Mouse (Mus musculus) right cerebral cortex, adult 2 months (tissue): Measurements from ENCODE around the gene B4galnt3.

Experiments used
- DNase-seq, 2 experiments: peaks; one replicate each; pipeline ENCODE4 v3.0.0; 2021 to 2022; ENCODE audit warnings: low spot score in 2 of 2

B4galnt3 gene

DNA sequence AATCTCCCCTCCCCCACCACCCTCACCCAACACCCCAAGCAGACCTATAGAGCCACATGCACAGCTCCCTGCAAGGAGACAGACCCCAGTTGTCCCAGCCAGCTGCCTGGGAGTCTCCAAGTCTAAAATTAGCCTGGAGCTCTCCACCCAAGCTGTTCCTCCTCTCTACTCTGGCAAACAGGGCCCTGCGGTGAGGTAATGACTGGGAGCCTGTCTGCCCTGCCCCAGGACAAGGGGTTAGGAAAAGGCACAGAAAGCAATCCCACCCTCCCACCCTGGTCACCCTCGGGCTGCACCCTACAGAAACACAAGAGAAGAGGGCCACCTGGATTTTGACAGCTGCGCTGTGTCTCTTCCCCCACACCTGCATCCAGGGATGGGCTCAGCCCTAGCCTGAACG is 19.5 kb downstream of the B4galnt3 start:
- peak in 1 of 2 experiments; percentile 11 for DNase-seq

DNA sequence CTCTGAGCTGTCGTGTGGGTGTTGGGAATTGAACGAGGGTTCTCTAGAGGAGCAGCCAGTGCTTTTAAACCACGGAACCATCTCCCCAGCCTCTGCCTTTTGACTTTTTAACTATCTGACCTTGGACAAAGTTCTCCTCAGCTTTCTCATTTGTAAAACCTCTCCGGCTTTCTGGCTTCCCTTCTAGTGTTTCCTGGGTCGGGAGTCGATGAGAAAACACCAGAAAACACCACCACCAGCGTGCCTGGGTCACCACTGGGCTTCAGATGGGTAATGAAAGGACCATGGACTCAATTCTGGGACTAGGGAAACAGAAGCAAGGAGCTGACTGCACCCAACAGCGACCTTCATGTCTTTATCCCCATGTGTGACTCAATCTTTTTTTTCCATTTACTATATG is 20.2 kb downstream of the B4galnt3 start:
- DNase-seq, result no peak

DNA sequence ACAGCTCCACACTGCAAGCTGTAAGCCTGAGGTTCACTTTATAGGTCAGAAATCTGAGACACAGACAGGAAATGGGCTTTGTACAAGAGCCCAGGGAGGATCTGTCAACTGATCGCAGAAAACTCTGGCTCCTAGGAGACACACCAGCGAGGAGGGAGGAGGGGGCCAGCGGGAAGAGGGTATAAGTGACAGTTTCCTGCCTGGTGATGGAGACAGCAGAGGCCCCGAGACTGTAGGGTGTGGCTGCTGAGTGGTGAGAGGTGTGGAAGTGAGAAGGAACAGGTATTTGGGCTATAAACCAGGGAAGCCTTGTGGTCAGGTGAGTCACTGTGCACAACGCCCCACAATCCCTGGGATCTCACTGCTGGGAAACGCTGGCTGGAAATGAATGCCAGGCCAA is 30.2 kb downstream of the B4galnt3 start:
- no peak for DNase-seq

DNA sequence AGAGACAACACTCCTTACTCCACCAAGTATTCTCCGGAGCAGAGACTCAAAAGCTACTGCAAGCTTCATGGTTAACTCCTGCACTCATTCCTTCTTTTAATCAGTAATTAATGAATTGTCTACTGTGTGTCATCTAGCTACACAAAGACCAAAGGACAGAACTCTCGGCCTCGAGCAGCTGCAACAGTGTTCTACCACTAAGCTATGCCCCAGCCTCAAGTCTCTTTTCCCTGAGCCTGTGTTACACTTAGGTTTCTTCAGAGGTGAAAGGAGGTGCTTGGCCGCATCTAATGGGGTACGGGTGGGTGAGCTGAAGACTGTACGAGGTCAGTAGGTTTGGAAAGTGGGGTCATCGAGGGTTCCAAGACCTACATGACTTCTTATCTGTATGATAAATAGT is 30.8 kb downstream of the B4galnt3 start:
- DNase-seq, result no peak

DNA sequence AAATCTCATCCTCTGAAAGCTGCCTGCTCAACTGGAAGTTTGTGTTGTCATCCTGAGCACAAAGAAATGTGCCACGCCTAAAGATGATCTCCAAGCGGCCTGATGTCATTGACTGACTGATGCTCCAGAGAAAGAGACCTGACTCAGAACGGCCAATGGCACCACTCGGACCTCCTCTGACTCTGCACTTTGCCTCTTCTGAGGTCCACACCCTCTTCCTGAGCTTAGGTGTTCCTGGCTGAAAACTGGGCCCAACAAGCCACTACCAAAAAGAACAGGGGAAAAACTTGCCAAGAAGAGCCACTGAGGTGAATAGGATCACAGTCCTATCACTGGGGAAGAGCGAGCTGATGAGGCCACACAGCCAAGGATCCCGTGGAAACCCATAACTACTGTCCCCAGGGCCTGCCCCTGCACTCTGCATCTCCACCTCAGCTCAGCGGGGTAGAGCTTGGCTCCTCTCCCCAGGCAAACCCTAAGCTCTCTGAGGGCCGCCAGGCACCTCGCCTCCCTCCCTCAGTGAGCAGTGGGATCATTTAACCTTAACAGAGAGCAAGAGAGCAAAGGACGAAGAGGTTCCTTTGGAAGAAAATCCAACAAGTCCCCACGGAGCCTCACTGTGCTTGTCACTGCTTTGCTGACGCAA is 31.4 kb downstream of the B4galnt3 start:
- no peak for DNase-seq

DNA sequence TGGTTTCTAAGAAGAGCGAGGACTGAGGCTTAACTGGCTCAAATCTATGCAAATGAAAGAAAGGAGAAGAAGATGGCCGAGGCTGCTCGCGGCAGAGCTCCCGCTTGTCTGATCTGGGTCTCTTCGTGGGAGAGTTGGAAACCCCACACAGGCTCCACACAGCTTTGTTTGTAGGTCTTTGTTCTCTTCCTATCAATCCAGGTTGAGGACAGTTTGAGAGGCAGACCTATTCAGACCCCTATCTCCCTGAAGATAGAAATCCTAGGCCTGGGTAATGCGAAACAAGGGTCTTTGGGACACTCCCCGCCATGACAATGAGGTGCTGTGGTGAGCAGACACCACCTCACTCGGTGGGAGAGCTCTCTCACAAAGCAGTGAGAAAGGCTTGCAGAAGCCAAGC is 34.9 kb downstream of the B4galnt3 start:
- DNase-seq, result no peak

DNA sequence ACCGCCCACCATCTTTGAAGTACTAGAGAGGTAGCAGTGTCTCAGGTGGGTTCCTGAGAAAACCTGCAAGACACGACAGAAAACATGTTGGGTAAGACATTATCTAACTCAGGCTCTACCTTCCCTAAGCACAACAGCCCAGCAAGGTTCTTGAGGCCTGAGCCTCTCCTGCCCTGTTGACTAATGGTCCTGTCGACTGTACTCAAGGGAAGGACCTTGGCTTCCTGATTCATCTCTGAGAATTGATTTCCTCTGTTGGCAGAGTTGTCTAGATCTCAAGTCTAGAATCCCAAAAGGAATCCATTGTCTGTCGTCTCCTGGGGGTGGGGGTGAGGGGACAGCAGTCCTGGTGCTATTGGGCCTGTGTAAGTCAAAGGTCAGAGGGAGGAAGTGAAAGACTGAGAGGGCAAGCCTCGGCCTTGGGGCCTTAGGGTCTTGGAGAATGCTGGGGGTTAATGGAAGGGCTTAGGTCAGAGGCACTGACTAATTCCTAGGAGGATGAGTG is 37.9 kb downstream of the B4galnt3 start:
- DNase-seq, result no peak

DNA sequence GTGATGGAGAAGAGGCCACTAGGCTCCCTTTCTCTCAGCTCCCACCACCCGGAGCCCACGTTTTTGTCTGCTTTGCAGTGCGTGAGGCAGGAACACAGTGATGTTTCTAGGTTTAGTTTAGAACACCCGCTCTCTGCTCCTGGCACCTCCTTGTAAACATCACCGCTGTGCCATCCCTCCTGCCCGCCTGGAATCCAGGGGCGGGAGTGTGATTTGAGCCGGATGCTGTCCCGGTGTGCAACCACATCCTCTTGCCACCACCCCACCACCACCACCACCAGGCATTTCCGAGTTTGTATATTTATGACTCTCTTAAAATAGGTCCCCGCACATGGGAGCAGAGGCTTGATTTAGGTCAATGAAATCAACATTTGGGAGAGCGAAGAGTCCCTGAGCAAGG is 38.7 kb downstream of the B4galnt3 start:
- DNase-seq, result peak; percentile 38 to 44

DNA sequence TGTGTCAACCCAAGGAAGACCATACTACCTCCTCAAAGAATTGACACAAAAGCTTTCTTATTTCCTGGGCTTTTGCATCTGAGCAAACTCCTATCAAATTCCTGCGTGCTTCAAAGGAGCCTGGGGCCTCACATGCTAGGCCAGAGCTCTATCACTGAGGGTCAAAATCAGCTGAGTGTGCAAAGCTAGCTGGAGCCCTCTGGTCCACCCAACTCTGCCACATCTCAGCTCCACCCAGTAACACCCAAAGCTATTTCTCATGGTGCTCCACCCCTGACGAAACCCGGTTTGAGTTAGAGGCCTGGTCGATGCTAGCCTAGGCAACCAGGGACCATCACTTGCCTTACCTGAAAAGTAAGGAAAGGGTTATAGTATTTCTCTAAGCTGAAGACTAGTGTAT is 39.2 kb downstream of the B4galnt3 start:
- no peak for DNase-seq

DNA sequence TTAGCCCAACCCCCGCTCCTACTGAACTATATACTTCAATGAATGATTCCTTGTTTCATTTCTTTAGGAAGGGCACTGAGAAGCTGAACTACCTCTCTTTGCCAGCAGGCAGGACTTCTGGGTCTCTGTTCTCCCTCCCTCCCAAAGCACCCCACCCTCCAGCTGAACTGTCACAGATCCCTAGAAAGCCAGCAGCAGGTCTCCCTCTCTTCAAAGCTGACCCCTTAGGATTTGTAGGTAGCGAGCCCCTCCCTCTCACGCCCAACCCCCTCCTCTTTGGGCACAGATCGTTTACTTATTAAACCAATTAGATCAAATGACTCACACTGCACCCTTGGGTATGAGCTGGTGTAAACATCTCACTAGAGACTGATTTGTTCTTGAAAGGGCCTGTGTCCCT is 39.7 kb downstream of the B4galnt3 start:
- no peak for DNase-seq

DNA sequence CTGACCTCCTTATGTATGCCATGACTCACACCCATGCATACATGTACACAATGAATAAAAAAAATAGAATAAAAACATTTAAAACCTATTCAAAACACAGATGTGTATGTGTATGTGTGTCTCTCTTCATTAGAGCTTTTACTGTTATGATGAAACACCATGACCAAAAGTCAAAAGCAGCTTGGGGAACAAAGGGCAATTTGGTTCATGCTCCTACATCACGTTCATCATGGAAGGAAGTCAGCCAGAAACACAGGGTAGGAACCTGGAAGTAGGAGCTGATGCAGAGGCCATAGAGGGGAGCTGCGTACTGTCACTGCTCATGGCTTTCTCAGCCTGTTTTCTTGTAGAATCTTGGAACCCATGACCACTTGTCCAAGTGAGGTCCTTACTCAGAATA is 41.6 kb downstream of the B4galnt3 start:
- DNase-seq, result no peak

DNA sequence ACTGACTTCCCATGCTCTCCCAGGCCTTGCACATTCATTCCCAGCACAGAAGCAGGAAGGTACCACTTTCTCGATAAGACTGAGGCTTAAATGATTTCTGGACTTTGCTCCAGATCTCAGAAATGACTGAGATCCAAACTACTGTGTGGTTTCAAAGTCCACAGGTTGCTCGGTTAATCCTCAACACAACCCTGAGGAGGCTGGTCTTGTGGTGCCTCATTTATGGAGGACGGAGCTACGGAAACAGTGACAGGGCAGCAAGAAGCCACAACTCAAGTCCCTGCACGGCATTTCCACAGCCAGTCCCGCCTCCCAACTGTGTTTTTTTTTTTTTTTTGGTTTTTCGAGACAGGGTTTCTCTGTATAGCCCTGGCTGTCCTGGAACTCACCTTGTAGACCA is 43.3 kb downstream of the B4galnt3 start:
- DNase-seq, result no peak

DNA sequence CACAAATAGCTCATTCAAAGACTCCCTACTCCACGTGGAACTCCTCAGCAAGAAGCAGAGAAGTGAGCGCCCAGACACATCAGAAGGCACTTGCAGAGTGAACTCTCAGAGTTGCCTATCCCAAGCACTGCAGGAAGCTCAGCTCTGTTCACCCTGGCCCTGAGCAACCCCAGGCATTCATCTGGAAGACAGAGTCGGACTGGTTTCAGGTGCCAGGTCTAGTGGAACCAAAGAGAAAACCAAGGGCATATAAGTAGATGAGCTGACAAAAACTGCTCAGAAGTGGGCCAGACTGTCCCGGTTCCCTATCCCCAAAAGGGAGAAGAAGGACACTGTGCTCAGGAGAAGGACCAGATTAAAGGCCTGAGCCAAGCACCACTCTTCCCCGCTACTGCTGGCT is 44.5 kb downstream of the B4galnt3 start:
- DNase-seq, result no peak

DNA sequence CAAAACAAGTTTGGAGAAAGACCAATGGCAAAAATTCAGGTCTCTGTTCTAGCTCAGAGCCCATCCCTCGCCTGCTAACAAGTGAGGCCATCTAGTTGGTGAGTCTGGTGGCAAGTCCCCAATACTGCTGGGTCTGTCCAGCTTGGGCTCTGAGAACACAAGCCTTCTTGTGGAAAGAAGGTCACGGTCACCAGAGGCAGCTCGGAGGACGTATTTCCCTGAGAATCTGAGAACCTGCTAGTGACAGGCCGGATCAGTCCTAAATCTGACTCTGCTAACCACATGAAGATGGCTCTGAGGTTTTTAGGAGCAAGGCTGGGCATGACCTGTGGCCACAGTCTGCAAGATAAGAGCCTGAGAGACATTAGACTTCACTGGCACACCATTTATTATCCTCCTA is 47.7 kb downstream of the B4galnt3 start:
- no peak for DNase-seq

DNA sequence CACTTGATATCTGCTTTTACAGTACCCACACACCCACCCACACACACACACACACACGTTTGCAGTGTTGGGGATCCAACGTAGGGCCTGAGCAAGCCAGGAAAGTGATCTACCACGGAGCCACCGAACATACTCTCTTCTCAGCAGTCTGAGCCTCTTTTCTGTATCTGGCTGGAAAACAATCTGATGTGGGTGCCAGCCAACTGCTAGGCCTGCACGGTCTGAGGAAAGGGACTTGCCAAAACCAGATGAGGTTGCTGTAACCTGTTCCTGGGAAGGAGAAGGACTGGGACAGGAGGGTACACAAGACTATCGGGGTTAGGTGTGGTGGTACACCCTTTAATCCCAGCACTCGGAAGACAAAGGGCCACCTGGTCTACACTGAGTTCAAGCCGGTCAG is 51.1 kb downstream of the B4galnt3 start:
- DNase-seq, result no peak

DNA sequence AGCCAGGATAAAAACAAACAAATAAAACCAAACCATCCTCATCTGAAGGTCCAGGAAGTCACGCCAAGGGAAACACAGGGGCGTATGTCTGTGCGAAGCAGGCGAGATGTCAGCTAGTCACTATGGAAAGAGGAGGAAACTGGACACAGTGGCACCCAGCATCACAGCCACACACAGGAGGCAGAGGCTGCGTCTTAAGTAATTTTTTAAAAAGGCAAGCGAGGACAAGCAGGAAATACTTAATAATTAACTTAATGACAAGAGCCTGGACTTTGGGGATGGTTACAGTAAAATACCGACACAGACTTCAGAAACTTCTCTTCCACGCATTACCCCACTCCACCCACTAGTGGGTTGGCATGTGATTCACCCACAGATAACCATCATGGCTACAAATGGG is 51.8 kb downstream of the B4galnt3 start:
- no peak for DNase-seq

DNA sequence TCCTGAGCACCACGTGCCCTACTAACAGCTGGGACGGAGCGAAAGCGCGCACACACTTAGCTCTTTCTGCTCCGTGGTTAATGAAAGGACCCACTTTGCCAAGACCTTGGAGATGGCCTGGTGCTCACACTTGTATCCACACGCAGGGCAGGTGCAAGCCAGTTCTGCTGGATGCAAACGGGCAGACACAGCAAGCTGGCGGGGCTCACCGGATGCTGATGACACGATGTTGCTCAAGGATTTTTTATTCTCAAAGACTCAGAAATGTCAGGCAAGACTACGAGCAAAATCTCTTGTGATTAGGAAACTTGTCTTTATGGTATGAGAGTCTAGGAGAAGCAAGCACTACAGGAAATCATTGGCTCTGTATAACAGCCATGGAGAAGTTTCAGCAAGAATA is 52.9 kb downstream of the B4galnt3 start:
- DNase-seq, result no peak

DNA sequence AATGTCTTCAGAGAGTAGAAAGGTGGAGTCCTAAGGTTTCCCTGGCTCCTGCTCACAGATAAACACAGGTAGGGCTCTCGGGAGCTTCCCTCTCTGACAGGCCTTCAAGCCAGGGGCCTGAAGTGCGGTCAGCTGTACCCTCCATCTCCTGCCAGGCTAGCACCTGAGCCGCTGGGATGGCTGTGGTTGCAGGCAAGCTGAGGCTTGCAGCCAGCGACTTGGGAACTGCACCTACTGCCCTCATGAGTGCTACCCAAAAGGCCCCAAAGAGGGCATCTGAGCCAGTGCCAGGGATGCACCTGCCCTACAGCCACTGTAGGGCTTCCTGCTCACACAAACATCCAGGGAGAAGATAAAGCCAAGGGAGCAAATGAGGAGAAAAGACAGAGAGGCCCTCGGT is 53.9 kb downstream of the B4galnt3 start:
- DNase-seq, result no peak

DNA sequence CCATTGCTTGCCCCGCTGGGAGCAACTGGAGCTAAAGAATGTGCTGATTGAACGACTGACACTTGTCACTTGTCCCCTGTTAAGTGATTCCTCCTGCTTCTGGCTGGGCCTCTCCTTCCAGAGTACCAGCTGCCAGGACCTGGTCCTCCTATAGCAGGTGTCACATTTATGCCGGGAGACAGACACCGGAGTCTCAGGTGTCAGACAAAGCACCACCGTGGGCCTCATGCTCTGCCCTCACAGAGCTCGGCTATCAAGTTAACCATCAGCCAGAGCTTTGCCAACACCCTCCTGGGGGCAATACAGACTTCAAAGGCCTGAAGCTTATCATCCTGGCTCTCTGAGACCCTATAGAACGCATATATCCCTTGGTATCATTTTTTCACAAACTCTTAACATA is 58.5 kb downstream of the B4galnt3 start:
- no peak for DNase-seq

DNA sequence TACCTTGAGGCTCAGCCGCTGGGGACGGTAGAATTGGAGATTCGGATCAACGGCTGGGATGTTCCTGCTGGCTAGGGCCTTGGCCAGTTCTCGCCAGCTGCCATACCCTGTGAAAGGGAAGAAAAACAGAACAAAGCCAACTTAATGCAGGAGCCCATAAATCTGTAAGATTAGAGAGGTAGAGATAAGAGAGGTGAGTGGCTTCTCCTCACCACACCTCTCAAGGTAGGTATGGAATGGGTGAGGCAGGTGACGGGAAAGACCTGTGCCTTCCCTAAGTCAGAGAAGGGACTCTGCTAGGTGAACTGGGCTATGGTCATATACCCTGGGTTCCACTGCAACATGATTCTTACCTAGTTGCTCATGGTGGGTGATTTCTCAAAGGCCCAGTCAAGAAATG is 61.5 kb downstream of the B4galnt3 start:
- no peak for DNase-seq

DNA sequence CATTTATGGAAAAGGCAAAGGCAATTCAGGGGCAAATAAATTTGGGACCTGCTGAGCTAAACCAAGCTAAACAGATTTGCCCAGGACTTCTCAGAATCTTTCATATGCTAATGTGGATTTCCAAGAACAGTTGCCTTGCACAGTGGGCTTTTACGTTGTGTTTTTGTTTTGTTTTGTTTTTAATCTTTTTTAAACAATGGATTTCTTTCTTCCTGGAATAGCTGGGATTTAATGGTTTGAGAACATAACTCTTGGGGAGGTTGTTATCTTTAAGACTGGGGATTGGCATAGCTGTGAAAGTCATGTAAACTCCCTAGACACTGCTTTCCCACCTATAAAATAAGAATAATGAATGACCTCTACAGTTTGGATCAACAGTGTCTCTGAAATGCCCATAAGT is 63.9 kb downstream of the B4galnt3 start:
- DNase-seq, result no peak

DNA sequence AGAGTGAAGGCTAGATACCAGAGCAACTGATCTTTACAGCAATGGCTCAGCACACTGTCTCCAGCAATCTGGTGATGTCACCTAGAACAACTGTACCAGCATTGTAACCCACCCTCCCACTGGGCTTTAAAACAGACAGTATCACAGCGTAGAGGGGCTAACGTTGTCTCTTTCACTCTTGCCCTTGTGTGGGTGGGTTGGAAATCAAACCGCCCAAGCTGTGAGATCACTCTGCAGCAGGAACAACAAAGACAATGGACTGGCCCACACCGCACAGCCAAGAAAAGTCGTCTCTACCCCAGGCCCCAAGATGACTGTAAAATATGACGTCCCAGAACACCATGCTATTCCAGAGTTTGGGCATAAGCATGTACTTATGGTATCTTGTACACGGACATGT is 64.6 kb downstream of the B4galnt3 start:
- no peak for DNase-seq

DNA sequence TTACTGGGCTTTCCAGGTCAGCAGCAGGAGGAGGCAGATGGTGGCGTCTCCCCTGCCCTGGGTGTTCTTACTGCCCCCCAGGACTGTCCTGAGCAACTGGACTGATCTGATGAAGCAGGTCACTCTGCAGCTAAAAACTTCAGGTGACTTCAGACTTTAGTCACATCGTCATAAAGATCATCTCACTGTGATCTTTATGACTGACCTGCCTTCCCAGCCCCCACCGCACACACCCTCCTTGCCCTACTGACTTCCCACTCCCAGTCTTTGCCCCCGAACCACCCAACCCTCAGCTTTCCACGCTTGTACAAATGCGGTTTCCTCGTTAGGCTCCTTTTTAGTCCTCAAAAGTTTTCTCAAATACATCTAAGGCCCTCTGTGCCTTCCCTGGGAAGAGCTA is 67.3 kb downstream of the B4galnt3 start:
- DNase-seq, result no peak

DNA sequence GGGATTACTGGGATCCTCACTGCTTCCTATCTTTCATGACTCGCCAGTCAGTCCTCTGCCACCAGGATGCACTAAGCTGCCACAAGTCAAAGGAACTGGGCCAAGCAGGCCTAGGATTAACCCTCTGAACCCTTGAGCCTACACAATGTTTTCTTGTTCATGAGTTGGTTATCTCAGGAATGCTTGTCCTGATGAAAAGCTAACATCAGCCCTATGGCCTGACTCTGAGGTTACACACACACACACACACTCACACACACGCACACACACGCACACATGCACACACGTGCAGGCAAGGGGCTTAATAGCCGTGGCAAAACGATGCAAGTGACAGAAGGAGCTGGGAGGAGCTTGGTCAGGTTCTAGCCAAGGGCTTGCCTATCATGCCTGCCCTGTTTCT is 69.0 kb downstream of the B4galnt3 start:
- no peak for DNase-seq
